Mouse (Mus musculus) MEL (cell line): ENCODE results near the gene Vav2.

Source experiments
- CHD1 ChIP-seq: IDR thresholded peaks from 2 replicates; pipeline ENCODE4 v1.6.1; 2012; ENCODE audit warnings: low read depth, mild to moderate bottlenecking, inconsistent platforms, low read length, improper control_type of control experiment
- CTCF ChIP-seq, 3 experiments: IDR thresholded peaks in 2 of 3; conservative IDR thresholded peaks in 1 of 3; 2 replicates each; pipeline ENCODE4 v1.5.1; 2011 to 2012; ENCODE audit warnings: low read length in 3 of 3, low read depth in 2 of 3, mild to moderate bottlenecking in 2 of 3, improper control_type of control experiment in 1 of 3, inconsistent platforms in 1 of 3, mixed read lengths in 1 of 3, moderate library complexity in 1 of 3; ENCODE audit not compliant: control insufficient read depth in 1 of 3, insufficient read depth in 1 of 3, poor library complexity in 1 of 3, severe bottlenecking in 1 of 3
- EP300 ChIP-seq, 2 experiments: IDR thresholded peaks; 2 replicates each; pipeline ENCODE4 v1.6.1; 2011; ENCODE audit warnings: improper control_type of control experiment in 2 of 2, low read length in 2 of 2, low read depth in 1 of 2, mild to moderate bottlenecking in 1 of 2
- ETS1 ChIP-seq: IDR thresholded peaks from 2 replicates; pipeline ENCODE4 v1.6.1; 2012; ENCODE audit warnings: low read depth, mild to moderate bottlenecking, inconsistent platforms, low read length, improper control_type of control experiment, moderate library complexity
- GABPA ChIP-seq: IDR thresholded peaks from 2 replicates; pipeline ENCODE4 v1.6.1; 2012; ENCODE audit warnings: low read depth, mild to moderate bottlenecking, inconsistent platforms, low read length, improper control_type of control experiment, moderate library complexity
- MAX ChIP-seq: IDR thresholded peaks from 2 replicates; pipeline ENCODE4 v1.6.1; 2011; ENCODE audit warnings: low read length, improper control_type of control experiment
- MEF2A ChIP-seq: IDR thresholded peaks from 2 replicates; pipeline ENCODE4 v1.6.1; 2014; ENCODE audit warnings: low read depth, mild to moderate bottlenecking, inconsistent platforms, low read length, improper control_type of control experiment; ENCODE audit not compliant: poor library complexity, insufficient replicate concordance, severe bottlenecking; ENCODE audit errors: extremely low read depth
- MYC ChIP-seq: IDR thresholded peaks from 2 replicates; pipeline ENCODE4 v1.6.1; 2011; ENCODE audit warnings: low read depth, mild to moderate bottlenecking, low read length, improper control_type of control experiment, moderate library complexity
- NELFE ChIP-seq: IDR thresholded peaks from 2 replicates; pipeline ENCODE4 v1.6.1; 2011; ENCODE audit warnings: low read depth, low read length, improper control_type of control experiment
- NRF1 ChIP-seq: IDR thresholded peaks from 2 replicates; pipeline ENCODE4 v1.6.1; 2014; ENCODE audit warnings: low read depth, mild to moderate bottlenecking, inconsistent platforms, low read length, improper control_type of control experiment, moderate library complexity; ENCODE audit not compliant: poor library complexity, insufficient read depth, severe bottlenecking
- POLR2A ChIP-seq, 2 experiments: IDR thresholded peaks; 2 replicates each; pipeline ENCODE4 v1.6.1; 2011 to 2012; ENCODE audit warnings: low read length in 2 of 2, mild to moderate bottlenecking in 2 of 2, control low read depth in 1 of 2, improper control_type of control experiment in 1 of 2, low read depth in 1 of 2, moderate library complexity in 1 of 2; ENCODE audit not compliant: control insufficient read depth in 1 of 2, insufficient read depth in 1 of 2, poor library complexity in 1 of 2
- POLR2AphosphoS2 ChIP-seq: IDR thresholded peaks from 2 replicates; pipeline ENCODE4 v1.6.1; 2011; ENCODE audit warnings: low read length, improper control_type of control experiment
- ZMIZ1 ChIP-seq: IDR thresholded peaks from 2 replicates; pipeline ENCODE4 v1.6.1; 2012; ENCODE audit warnings: low read depth, mild to moderate bottlenecking, inconsistent platforms, low read length, improper control_type of control experiment, moderate library complexity
- ZNF384 ChIP-seq: IDR thresholded peaks from 2 replicates; pipeline ENCODE4 v1.6.1; 2012; ENCODE audit warnings: low read depth, mild to moderate bottlenecking, inconsistent platforms, low read length, improper control_type of control experiment

GRCm38 (mm10) chr2:27425751-27426405 lies 955 bp downstream of the Vav2 start:
- no peak for TF ChIP-seq CTCF (IDR thresholded peaks at IDR 0.05 in 2 of 3, conservative IDR thresholded peaks at IDR 0.05 in 1 of 3; ENCODE audit: control insufficient read depth in 1 of 3, insufficient read depth in 1 of 3, low read depth in 2 of 3, low read length in 3 of 3, poor library complexity in 1 of 3, severe bottlenecking in 1 of 3)
- TF ChIP-seq MYC = no peak
- TF ChIP-seq EP300 (IDR thresholded peaks at IDR 0.05; ENCODE audit: low read depth in 1 of 2, low read length in 2 of 2) = no peak
- TF ChIP-seq ETS1 = no peak
- no peak for TF ChIP-seq NELFE
- no peak for TF ChIP-seq POLR2A (IDR thresholded peaks at IDR 0.05; ENCODE audit: control insufficient read depth in 1 of 2, insufficient read depth in 1 of 2, low read depth in 1 of 2, low read length in 2 of 2, poor library complexity in 1 of 2)
- TF ChIP-seq GABPA = no peak
- no peak for TF ChIP-seq MEF2A
- no peak for TF ChIP-seq CHD1
- TF ChIP-seq ZMIZ1 = no peak
- no peak for TF ChIP-seq POLR2AphosphoS2
- no peak for TF ChIP-seq MAX
- TF ChIP-seq ZNF384 = no peak
- no peak for TF ChIP-seq NRF1
